Mouse (Mus musculus): ENCODE results near the gene Umod.

Gene Umod

DNA sequence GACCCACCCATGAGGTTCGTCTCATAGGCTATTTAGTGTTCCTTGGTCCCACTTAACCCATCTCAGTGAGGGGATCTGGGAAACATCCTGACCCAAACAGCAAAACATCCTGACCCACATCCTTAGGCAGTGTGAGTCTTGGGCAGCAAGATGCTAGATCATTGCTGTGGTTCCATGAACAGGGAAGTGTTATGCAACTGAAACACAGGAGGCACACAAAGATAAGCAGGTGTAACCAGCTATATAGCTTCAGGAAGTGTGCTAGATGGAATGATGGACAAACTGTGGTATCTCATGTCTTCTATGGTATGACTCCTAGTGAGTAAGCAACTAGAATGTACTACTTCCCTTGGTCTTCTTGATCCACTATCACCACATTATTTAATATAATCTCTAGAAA, 37.1 kb downstream of the Umod start:
- no peak for DNase-seq (ENCODE audit: low read depth, low spot score)

DNA sequence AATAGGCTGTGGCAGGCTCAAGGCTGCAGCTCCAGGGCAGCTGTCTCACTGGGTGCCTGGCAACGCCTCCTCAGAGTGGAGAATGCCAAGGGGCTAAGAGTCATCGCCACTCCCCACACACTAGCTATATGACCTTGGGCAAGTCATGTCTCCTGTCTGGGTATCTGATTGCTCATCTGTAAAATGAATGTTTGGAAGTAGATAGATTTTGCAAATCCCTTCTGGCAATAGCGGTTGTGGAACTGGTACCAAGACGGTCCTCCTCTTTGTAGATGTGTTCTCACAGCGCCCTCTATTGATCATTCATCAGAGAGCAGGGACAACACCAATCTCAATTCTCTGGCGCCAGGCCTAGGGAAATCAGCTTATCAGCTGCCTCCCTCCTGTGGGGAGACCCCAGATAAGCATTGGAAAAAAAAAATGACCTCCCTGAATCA, 51.9 kb downstream of the Umod start:
- peak; percentile 82 for DNase-seq (ENCODE audit: low read depth, low spot score)

DNA sequence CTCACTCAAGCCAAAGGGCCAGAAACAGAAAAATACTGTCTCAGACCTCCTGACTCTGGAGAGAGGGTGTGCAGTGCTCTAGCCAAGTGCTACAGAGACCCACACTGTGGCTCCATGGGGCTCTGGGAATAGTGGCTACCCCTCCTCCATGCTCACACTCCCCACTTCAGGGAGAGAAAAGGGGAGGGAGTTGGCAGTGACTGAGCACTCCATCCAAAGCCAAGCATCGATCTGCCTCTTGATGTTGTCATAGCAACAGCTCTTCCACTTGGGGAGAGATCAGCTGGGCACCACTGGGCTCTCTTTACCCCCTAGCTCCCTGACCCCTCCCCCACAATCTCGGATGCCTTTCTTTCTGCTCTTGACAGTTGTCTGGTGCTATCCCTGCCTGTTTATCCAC, 58.4 kb downstream of the Umod start:
- DNase-seq (ENCODE audit: low read depth, low spot score), result peak; percentile 47

DNA sequence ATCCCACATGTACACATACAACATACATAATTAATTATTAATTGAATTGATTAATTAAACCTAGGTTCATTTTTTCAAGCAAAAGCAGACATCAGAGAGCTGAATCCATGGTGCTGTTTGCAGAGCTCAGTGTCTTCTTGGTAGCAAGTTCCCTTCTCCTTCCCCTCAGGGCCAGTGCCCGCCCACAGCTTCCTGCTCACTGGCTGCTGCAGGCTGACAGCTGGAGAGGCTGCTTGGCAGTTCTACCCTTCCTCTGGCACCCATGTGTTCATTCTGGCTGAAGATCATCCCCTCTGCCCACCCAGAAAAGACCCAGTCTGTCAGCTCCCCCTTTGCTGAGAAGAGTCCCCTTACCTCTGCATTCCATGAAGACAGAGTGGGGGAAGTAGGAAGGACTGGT, 60.6 kb downstream of the Umod start:
- DNase-seq (ENCODE audit: low read depth, low spot score), result peak; percentile 17
